Mouse (Mus musculus): ENCODE measurements at regions not wholly inside any gene's neighbourhood (a gene's known extent, or its start where the extent isn't known, plus 50 kb on each side); places are given as distances from the start of the nearest gene placed in this dataset.

DNA sequence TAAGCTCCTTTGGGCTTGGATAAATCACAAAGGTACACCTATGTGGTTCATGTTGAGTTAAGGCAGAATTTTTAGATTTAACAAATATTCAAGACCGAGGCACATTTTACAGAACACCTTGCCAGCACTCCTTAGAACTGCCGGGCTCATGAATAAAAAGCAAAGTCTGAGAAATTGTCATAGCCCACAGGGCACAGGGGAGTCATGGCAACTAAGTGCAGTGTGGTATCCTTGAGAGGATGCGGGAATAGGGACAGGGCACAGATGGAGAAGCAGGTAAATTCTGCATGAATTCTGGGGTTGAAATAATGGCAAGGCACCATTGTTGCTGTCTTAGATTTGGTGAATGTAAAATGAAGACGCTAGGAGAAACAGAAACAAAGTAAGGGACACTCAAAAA lies 609.7 kb upstream of the Igfbp7 start:
- no peak for TF ChIP-seq POLR2A (IDR thresholded peaks at IDR 0.05; ENCODE audit: control insufficient read depth, low read depth, low read length)
- no peak for TF ChIP-seq CTCF (IDR thresholded peaks at IDR 0.05; ENCODE audit: control insufficient read depth, insufficient read depth, insufficient replicate concordance, low read depth, low read length)
